Mouse (Mus musculus): ENCODE data around the gene Gbp7.

DNA sequence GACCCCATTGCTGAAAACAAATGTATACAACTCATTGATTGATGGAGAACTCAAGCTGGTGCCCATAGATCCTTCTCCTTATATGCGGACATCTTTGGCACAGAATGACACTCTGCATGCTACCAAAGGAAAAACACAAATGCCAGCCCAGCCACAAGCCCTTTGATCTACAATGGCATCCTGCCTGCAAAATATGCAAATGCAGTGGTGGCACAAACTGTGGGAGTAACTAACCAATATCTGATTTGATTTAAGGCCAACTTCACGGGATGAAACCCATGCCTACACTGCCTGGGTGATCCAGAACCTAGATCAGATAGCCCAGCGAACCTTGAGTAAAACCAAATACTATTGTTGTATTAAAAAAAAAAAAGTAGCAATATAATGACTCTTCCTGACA is 16.5 kb downstream of the Gbp7 start:
- TF ChIP-seq CTCF (IDR thresholded peaks at IDR 0.05; ENCODE audit: borderline replicate concordance, insufficient read depth, low read length) (no peak), POLR2A (IDR thresholded peaks at IDR 0.05; ENCODE audit: low read depth, low read length) (no peak)
